Mouse (Mus musculus) myocyte (in vitro differentiated cells): Measurements from ENCODE around the gene Olfr12.

Source experiments
- CEBPB ChIP-seq: IDR thresholded peaks from 2 replicates; pipeline ENCODE4 v1.6.1; 2011; ENCODE audit warnings: mild to moderate bottlenecking, moderate library complexity; ENCODE audit not compliant: poor library complexity, insufficient read depth, severe bottlenecking
- E2F4 ChIP-seq: IDR thresholded peaks from one replicate; pipeline ENCODE4 v1.6.1; 2011; ENCODE audit warnings: mild to moderate bottlenecking, control low read depth, moderate library complexity; ENCODE audit not compliant: insufficient read depth
- MAX ChIP-seq: IDR thresholded peaks from one replicate; pipeline ENCODE4 v1.6.1; 2011; ENCODE audit warnings: low read depth, mild to moderate bottlenecking, control low read depth
- MYOD1 ChIP-seq, 3 experiments: IDR thresholded peaks; one replicate each; pipeline ENCODE4 v1.6.1; 2011; ENCODE audit warnings: control low read depth in 2 of 3, low read depth in 2 of 3, mild to moderate bottlenecking in 2 of 3, moderate library complexity in 1 of 3; ENCODE audit not compliant: insufficient read length in 2 of 3, control insufficient read depth in 1 of 3
- MYOG ChIP-seq, 3 experiments: IDR thresholded peaks; one replicate each; pipeline ENCODE4 v1.6.1; 2011; ENCODE audit warnings: control low read depth in 2 of 3, low read depth in 2 of 3, mild to moderate bottlenecking in 2 of 3; ENCODE audit not compliant: insufficient read length in 2 of 3, control insufficient read depth in 1 of 3, insufficient read depth in 1 of 3
- POLR2A ChIP-seq: IDR thresholded peaks from one replicate; pipeline ENCODE4 v1.6.1; 2011; ENCODE audit warnings: low read depth, mild to moderate bottlenecking, control low read depth, moderate library complexity; ENCODE audit not compliant: insufficient read length
- POLR2AphosphoS2 ChIP-seq: IDR thresholded peaks from one replicate; pipeline ENCODE4 v1.6.1; 2011; ENCODE audit warnings: low read depth, control low read depth; ENCODE audit not compliant: insufficient read length
- REST ChIP-seq: IDR thresholded peaks from one replicate; pipeline ENCODE4 v1.6.1; 2011; ENCODE audit warnings: mild to moderate bottlenecking, control low read depth, moderate library complexity; ENCODE audit not compliant: insufficient read depth, insufficient read length
- SRF ChIP-seq: IDR thresholded peaks from one replicate; pipeline ENCODE4 v1.6.1; 2011; ENCODE audit warnings: low read depth; ENCODE audit not compliant: control insufficient read depth, insufficient read length
- TCF12 ChIP-seq: IDR thresholded peaks from one replicate; pipeline ENCODE4 v1.6.1; 2011; ENCODE audit warnings: mild to moderate bottlenecking, control low read depth; ENCODE audit not compliant: poor library complexity, insufficient read depth, severe bottlenecking
- TCF3 ChIP-seq: IDR thresholded peaks from one replicate; pipeline ENCODE4 v1.6.1; 2011; ENCODE audit warnings: low read depth, control low read depth; ENCODE audit not compliant: insufficient read length
- USF1 ChIP-seq: IDR thresholded peaks from one replicate; pipeline ENCODE4 v1.6.1; 2011; ENCODE audit warnings: low read depth, mild to moderate bottlenecking, control low read depth, moderate library complexity

- TF ChIP-seq MYOD1 (IDR thresholded peaks at IDR 0.05; ENCODE audit: control insufficient read depth in 1 of 3, insufficient read length in 2 of 3, low read depth in 2 of 3) = no peak
- TF ChIP-seq POLR2A = no peak
- no peak for TF ChIP-seq POLR2AphosphoS2
- TF ChIP-seq USF1 = no peak
- TF ChIP-seq MAX = no peak
- no peak for TF ChIP-seq E2F4
- TF ChIP-seq REST = no peak
- TF ChIP-seq MYOG (IDR thresholded peaks at IDR 0.05; ENCODE audit: control insufficient read depth in 1 of 3, insufficient read depth in 1 of 3, insufficient read length in 2 of 3, low read depth in 2 of 3) = no peak
- TF ChIP-seq TCF12 = no peak
- TF ChIP-seq SRF = no peak
- no peak for TF ChIP-seq CEBPB
- TF ChIP-seq TCF3 = no peak
These were observed 22.8 kb downstream of the Olfr12 start for GRCm38 (mm10) chr1:92640393-92640792.
